Mouse (Mus musculus): Measurements from ENCODE around the gene Tmbim7. TPM values are rescaled to one million over a fixed set of nuclear protein-coding genes. Genes with fewer than 3 reads are reported as not detected.
"Not testable (repeated sequence)": the region's sequence is repeated elsewhere in the genome, so short reads cannot be mapped to it uniquely, and the experiment has no call there.

Tmbim7 gene
- total RNA-seq (2021) (not detected), polyA plus RNA-seq (2012; rRNA removed) (0.14 and 0.15 TPM in 2 replicates)
- long read RNA-seq: 0 reads

DNA sequence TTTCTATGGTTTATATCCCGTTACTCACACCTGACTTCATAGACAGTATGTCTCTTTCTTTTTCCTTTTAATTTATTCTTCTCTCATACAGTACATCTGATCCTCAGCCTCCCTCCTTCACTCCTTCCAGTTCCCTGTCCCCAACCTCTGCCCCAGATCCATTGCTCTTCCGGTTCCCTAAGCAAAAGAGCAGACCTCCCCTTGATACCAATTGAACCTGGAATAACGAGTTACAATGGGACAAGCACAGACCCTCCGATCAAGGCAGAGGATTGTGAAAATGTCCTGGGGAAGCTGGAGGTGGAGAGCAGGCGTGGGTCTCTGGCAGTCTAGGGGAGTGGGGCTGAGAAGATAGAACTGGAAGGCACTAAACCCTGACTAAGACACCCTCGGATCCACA, at the start of gene Tmbim7:
TSS of gene Tmbim7 (plus strand) at position 301 of the 400 bp plus-strand sequence.
- no peaks in the 10 kb centered on the region for H3K79me2 ChIP-seq (replicated peaks; ENCODE audit: control insufficient read depth, insufficient read depth, low read length)
- no peak for DNase-seq
- no peak within 1 kb of the TSS for H3K9ac ChIP-seq (ENCODE audit: low read depth, low read length)
- peaks cover 2% of the 10 kb centered on the region for H3K4me1 ChIP-seq (ENCODE audit: control insufficient read depth, insufficient read depth, low read length)
- H3K27ac ChIP-seq: no peak within 1 kb of the TSS
- H3K4me3 ChIP-seq: no peak within 1 kb of the TSS
- H3K27me3 ChIP-seq (ENCODE audit: control insufficient read depth, insufficient read depth, low read length): no peaks in the 10 kb centered on the region
- peaks cover 2% of the 10 kb centered on the region; the same call in 1 of the 2 replicates for H3K36me3 ChIP-seq (ENCODE audit: control insufficient read depth, insufficient read depth, low read length)
- WGBS: 79% methylated on average over 6 of the region's 6 CpGs
- no peak for TF ChIP-seq POLR2A (IDR thresholded peaks at IDR 0.05; ENCODE audit: insufficient read depth, low read depth, low read length)
- TF ChIP-seq CTCF (IDR thresholded peaks at IDR 0.05): no peak
- TF ChIP-seq EP300 (IDR thresholded peaks at IDR 0.05; ENCODE audit: insufficient read depth, low read depth, low read length): no peak
- intact Hi-C loops (cut with DNase I): no loop called here

DNA sequence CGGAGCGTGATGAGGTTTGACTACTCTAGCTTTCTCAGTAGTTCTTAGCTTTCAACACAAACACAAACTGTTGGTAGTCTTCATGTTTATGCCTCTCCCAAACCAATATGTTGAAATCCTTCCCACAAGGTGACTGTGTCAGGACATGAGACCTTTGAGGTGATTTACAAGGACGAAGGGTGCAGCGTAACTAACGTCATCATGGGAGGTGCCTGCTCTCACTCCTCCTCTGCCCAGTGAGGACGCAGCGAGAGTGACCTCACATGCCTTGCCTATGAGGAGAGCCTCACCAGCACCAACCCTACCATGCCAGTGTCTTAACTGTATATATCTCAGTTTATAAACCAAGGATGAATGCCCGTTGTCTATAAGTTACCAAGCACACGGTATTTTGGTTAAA, 43.9 kb upstream of the Tmbim7 start:
- Histone ChIP-seq H3K4me3 (no peak overlapping the region), H3K36me3 (ENCODE audit: control insufficient read depth, insufficient read depth, low read length) (no peaks in the 10 kb centered on the region), H3K27me3 (ENCODE audit: control insufficient read depth, insufficient read depth, low read length) (no peaks in the 10 kb centered on the region), H3K79me2 (replicated peaks; ENCODE audit: control insufficient read depth, insufficient read depth, low read length) (no peaks in the 10 kb centered on the region), H3K4me1 (ENCODE audit: control insufficient read depth, insufficient read depth, low read length) (no peaks in the 10 kb centered on the region), H3K27ac (no peak overlapping the region), H3K9ac (ENCODE audit: low read depth, low read length) (no peak overlapping the region)
- intact Hi-C loops (cut with DNase I): no loop called here
- no peak for TF ChIP-seq CTCF (IDR thresholded peaks at IDR 0.05)
- TF ChIP-seq EP300 (IDR thresholded peaks at IDR 0.05; ENCODE audit: insufficient read depth, low read depth, low read length): no peak
- TF ChIP-seq POLR2A (IDR thresholded peaks at IDR 0.05; ENCODE audit: insufficient read depth, low read depth, low read length): no peak
- DNase-seq: no peak
- 95% methylated on average over 9 of the region's 9 CpGs for WGBS

DNA sequence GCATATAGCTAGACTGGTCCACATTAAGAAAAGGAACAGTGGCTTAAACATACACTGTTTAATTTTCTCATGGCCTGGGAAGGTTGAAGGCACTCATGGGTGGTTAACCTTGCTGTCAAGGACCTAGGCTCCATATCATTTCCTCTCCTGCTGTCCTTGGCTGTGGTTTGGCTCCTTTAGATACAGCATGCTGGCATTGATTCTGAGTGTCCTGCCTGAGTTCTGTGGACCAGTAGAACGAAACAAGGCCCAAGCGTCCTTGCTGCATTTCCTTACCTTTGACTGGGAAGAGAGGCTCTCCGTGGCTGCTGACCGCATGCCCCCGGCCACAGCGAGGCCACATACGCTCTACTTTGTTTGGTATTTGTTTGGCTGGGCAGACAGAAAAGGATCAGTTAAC, 41.7 kb upstream of the Tmbim7 start:
- Histone ChIP-seq H3K4me1 (ENCODE audit: control insufficient read depth, insufficient read depth, low read length) (no peaks in the 10 kb centered on the region), H3K36me3 (ENCODE audit: control insufficient read depth, insufficient read depth, low read length) (no peaks in the 10 kb centered on the region), H3K9ac (ENCODE audit: low read depth, low read length) (no peak overlapping the region), H3K27ac (no peak overlapping the region), H3K79me2 (replicated peaks; ENCODE audit: control insufficient read depth, insufficient read depth, low read length) (no peaks in the 10 kb centered on the region), H3K4me3 (no peak overlapping the region), H3K27me3 (ENCODE audit: control insufficient read depth, insufficient read depth, low read length) (no peaks in the 10 kb centered on the region)
- intact Hi-C loops (cut with DNase I): no loop called here
- 93% methylated on average over 7 of the region's 7 CpGs for WGBS
- TF ChIP-seq CTCF (IDR thresholded peaks at IDR 0.05): no peak
- TF ChIP-seq EP300 (IDR thresholded peaks at IDR 0.05; ENCODE audit: insufficient read depth, low read depth, low read length): no peak
- no peak for TF ChIP-seq POLR2A (IDR thresholded peaks at IDR 0.05; ENCODE audit: insufficient read depth, low read depth, low read length)
- DNase-seq: no peak

DNA sequence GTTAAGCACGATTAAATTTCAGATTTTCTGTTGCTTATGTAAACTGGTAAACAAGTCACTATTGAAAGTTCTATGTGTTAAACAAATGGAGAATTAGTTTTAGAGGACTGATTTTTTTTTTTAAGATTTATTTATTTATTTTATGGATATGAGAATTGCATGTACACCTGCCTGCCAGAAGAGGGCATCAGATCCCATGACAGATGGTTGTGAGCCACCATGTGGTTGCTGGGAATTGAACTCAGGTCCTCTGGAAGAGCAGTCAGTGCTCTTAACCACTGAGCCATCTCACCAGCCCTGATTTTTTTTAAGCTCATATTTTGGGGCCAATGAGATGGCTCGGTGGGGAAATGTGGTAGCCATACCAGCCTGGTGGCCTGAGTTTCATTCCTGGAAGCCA, 39.1 kb upstream of the Tmbim7 start:
- TF ChIP-seq CTCF (IDR thresholded peaks at IDR 0.05): peak; percentile 45
- H3K27ac ChIP-seq; H3K27me3 ChIP-seq (ENCODE audit: control insufficient read depth, insufficient read depth, low read length); H3K79me2 ChIP-seq (replicated peaks; ENCODE audit: control insufficient read depth, insufficient read depth, low read length); H3K36me3 ChIP-seq (ENCODE audit: control insufficient read depth, insufficient read depth, low read length); DNase-seq; H3K4me1 ChIP-seq (ENCODE audit: control insufficient read depth, insufficient read depth, low read length); H3K4me3 ChIP-seq; intact Hi-C loops (cut with DNase I); H3K9ac ChIP-seq (ENCODE audit: low read depth, low read length): not testable (repeated sequence)
- 97% methylated on average over 2 of the region's 2 CpGs for WGBS

DNA sequence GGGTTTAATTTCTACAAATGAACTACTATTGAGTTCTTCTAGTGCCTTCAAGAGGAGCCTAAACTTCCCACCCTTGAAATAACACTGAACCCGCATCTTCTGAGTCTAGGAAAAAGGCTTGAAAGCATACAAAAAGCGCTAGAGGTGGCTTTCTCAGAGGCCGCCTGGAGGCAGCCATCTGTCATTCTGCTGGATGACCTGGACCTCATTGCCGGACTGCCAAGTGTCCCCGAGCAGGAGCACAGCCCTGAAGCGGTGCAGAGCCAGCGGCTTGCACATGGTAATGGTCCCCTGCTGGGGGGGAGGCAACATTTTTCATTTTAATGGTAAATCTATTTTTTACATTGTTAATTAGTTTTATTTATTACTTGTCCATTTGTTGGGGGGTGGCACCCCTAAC, 30.5 kb upstream of the Tmbim7 start:
- Histone ChIP-seq H3K27me3 (ENCODE audit: control insufficient read depth, insufficient read depth, low read length) (no peaks in the 10 kb centered on the region), H3K4me3 (no peak overlapping the region), H3K9ac (ENCODE audit: low read depth, low read length) (no peak overlapping the region), H3K27ac (no peak overlapping the region), H3K36me3 (ENCODE audit: control insufficient read depth, insufficient read depth, low read length) (no peaks in the 10 kb centered on the region; the same call in 1 of the 2 replicates), H3K79me2 (replicated peaks; ENCODE audit: control insufficient read depth, insufficient read depth, low read length) (no peaks in the 10 kb centered on the region), H3K4me1 (ENCODE audit: control insufficient read depth, insufficient read depth, low read length) (no peaks in the 10 kb centered on the region)
- WGBS: 94% methylated on average over 7 of the region's 7 CpGs
- no peak for DNase-seq
- intact Hi-C loops (cut with DNase I): no loop called here
- TF ChIP-seq POLR2A (IDR thresholded peaks at IDR 0.05; ENCODE audit: insufficient read depth, low read depth, low read length) (no peak), CTCF (IDR thresholded peaks at IDR 0.05) (no peak), EP300 (IDR thresholded peaks at IDR 0.05; ENCODE audit: insufficient read depth, low read depth, low read length) (no peak)

DNA sequence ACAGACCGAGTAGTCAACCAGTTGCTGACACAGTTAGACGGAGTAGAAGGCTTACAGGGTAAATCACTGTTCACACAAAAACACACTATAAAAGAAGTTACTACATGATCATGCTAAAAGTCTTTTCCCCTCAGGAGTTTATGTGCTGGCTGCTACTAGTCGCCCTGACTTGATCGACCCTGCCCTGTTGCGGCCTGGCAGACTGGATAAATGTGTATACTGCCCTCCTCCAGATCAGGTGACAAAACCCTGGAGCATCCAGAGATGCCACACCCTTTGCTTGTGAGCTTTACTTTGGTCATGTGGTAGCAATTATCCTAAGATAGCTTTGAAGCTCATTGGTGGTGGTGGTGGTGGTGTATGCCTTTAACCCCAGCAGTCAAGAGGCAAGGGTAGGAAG, 20.9 kb upstream of the Tmbim7 start:
- Histone ChIP-seq H3K27ac (no peak overlapping the region), H3K4me1 (ENCODE audit: control insufficient read depth, insufficient read depth, low read length) (no peaks in the 10 kb centered on the region), H3K4me3 (no peak overlapping the region), H3K9ac (ENCODE audit: low read depth, low read length) (no peak overlapping the region), H3K27me3 (ENCODE audit: control insufficient read depth, insufficient read depth, low read length) (no peaks in the 10 kb centered on the region), H3K36me3 (ENCODE audit: control insufficient read depth, insufficient read depth, low read length) (no peaks in the 10 kb centered on the region), H3K79me2 (replicated peaks; ENCODE audit: control insufficient read depth, insufficient read depth, low read length) (no peaks in the 10 kb centered on the region)
- intact Hi-C loops (cut with DNase I): no loop called here
- TF ChIP-seq CTCF (IDR thresholded peaks at IDR 0.05) (no peak), POLR2A (IDR thresholded peaks at IDR 0.05; ENCODE audit: insufficient read depth, low read depth, low read length) (no peak), EP300 (IDR thresholded peaks at IDR 0.05; ENCODE audit: insufficient read depth, low read depth, low read length) (no peak)
- DNase-seq: no peak
- WGBS: 92% methylated on average over 5 of the region's 5 CpGs
